Mouse (Mus musculus) liver, embryonic 11.5 days (tissue): ENCODE measurements around the gene Sncg. TPM values are rescaled to one million over a fixed set of nuclear protein-coding genes. Genes with fewer than 3 reads are reported as not detected.

ENCODE experiments used
- ATAC-seq: fragments of 200-750 bp; cut with Nextera tagmentation; replicated peaks from 2 replicates; pipeline ENCODE4 v1.8.0; 2017; ENCODE audit warnings: moderate number of reproducible peaks, mild to moderate bottlenecking, moderate TSS enrichment, moderate library complexity; ENCODE audit not compliant: low FRiP score
- DNase-seq: peaks from one replicate; pipeline ENCODE4 v3.0.0-alpha.2; 2017; ENCODE audit warnings: low spot score
- H3K27ac ChIP-seq: fragments of 300-500 bp; sonication (generic); 2 replicates; pipeline ENCODE4 v1.5.1; 2014; ENCODE audit warnings: mild to moderate bottlenecking, low read depth, low read length, control low read depth
- H3K27me3 ChIP-seq: fragments of 300-500 bp; sonication (generic); replicated peaks from 2 replicates; pipeline ENCODE4 v1.6.1; 2014; ENCODE audit warnings: low read length, mixed read lengths; ENCODE audit not compliant: control insufficient read depth, insufficient read depth
- H3K36me3 ChIP-seq: fragments of 300-500 bp; sonication (generic); 2 replicates; pipeline ENCODE4 v1.6.1; 2014; ENCODE audit warnings: mild to moderate bottlenecking, low read length, moderate library complexity, mixed read lengths; ENCODE audit not compliant: control insufficient read depth, insufficient read depth
- H3K4me1 ChIP-seq: fragments of 300-500 bp; sonication (generic); replicated peaks from 2 replicates; pipeline ENCODE4 v1.6.1; 2014; ENCODE audit warnings: low read length, mixed read lengths; ENCODE audit not compliant: control insufficient read depth, insufficient read depth
- H3K4me2 ChIP-seq: fragments of 300-500 bp; sonication (generic); 2 replicates; pipeline ENCODE4 v1.6.1; 2014; ENCODE audit warnings: mild to moderate bottlenecking, control low read depth, moderate library complexity
- H3K4me3 ChIP-seq: fragments of 300-500 bp; sonication (generic); 2 replicates; pipeline ENCODE4 v1.5.1; 2014; ENCODE audit warnings: low read depth, low read length, control low read depth
- H3K9ac ChIP-seq: fragments of 300-500 bp; sonication (generic); 2 replicates; pipeline ENCODE4 v1.6.1; 2014; ENCODE audit warnings: low read depth, low read length, control low read depth
- H3K9me3 ChIP-seq: fragments of 300-500 bp; sonication (generic); 2 replicates; pipeline ENCODE4 v1.6.1; 2016; ENCODE audit warnings: low read length, inconsistent platforms, mixed read lengths; ENCODE audit not compliant: control insufficient read depth
- WGBS: fragments of 180-500 bp; shearing (Covaris S2); extraction: QIAGEN DNeasy Blood & Tissue Kit; methylation state at CpG from one replicate; pipeline ENCODE4 v1.1.7; 2014; 5-methylcytosine and 5-hydroxymethylcytosine counted together
- polyA plus RNA-seq: library from polyadenylated mRNA; unstranded; fragments of >200 nt; fragmentation: Nextera tagmentation; extraction: Ambion mirVana; gene quantifications from 2 replicates; pipeline ENCODE4 v1.2.1, GENCODE M21; 2014

Sncg gene
- polyA plus RNA-seq, 1 experiment from 2014 or later, result 1.6 TPM

DNA sequence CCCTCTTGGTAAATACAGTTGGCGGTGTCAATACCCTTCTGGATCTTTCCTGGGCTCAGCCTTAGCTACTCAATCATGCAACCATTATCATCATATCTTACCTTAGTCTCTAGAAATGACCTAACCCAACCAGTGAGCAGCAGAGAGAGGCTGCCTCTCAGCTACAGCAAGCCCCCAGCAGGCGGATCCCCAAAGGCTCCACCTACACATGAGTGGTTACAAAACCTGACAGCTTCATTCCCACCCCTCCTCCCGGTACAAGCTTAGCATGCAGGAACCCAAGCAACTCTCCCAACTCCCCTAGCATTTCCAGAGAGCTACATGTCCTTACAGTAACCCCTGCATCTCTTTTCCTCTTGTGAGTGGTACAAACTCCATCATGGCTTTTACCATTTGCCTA lies 25.4 kb upstream of the Sncg start:
- Histone ChIP-seq H3K4me1 (no peaks in the 10 kb centered on the region), H3K36me3 (no peaks in the 10 kb centered on the region; the same call in 1 of the 2 replicates), H3K27ac (no peak overlapping the region), H3K27me3 (no peaks in the 10 kb centered on the region), H3K4me2 (no peak overlapping the region), H3K9me3 (no peaks in the 10 kb centered on the region), H3K9ac (no peak overlapping the region), H3K4me3 (no peak overlapping the region)
- 86% methylated on average over 3 of the region's 3 CpGs for WGBS
- no peak for DNase-seq
- no peak for ATAC-seq

- no peak overlapping the region for H3K9ac ChIP-seq
- ATAC-seq, result no peak
- 88% methylated on average over 6 of the region's 6 CpGs for WGBS
- no peaks in the 10 kb centered on the region for H3K9me3 ChIP-seq
- H3K4me1 ChIP-seq, result no peaks in the 10 kb centered on the region
- no peaks in the 10 kb centered on the region for H3K27me3 ChIP-seq
- no peaks in the 10 kb centered on the region; the same call in 1 of the 2 replicates for H3K36me3 ChIP-seq
- DNase-seq, result no peak
- H3K4me3 ChIP-seq, result no peak overlapping the region
- H3K4me2 ChIP-seq, result no peak overlapping the region
- H3K27ac ChIP-seq, result no peak overlapping the region
Observed at GRCm38 (mm10) chr14:34399301-34399700, 24.7 kb upstream of the Sncg start.

GRCm38 (mm10) chr14:34398901-34399300 lies 24.3 kb upstream of the Sncg start:
- H3K27ac ChIP-seq, result no peak overlapping the region
- DNase-seq, result no peak
- 87% methylated on average over 21 of the region's 21 CpGs for WGBS

GRCm38 (mm10) chr14:34397871-34398270 lies 23.3 kb upstream of the Sncg start:
- DNase-seq (no peak), ATAC-seq (no peak)
- H3K4me1 ChIP-seq, result no peaks in the 10 kb centered on the region
- no peaks in the 10 kb centered on the region for H3K9me3 ChIP-seq
- H3K9ac ChIP-seq, result no peak overlapping the region
- no peaks in the 10 kb centered on the region for H3K27me3 ChIP-seq
- H3K27ac ChIP-seq, result no peak overlapping the region
- H3K36me3 ChIP-seq, result no peaks in the 10 kb centered on the region; the same call in 1 of the 2 replicates
- 92% methylated on average over 5 of the region's 5 CpGs for WGBS
- H3K4me2 ChIP-seq, result no peak overlapping the region
- no peak overlapping the region for H3K4me3 ChIP-seq

More at GRCm38 (mm10) chr14:34398901-34399300, 24.3 kb upstream of the Sncg start:
- Histone ChIP-seq H3K4me1 (no peaks in the 10 kb centered on the region), H3K36me3 (no peaks in the 10 kb centered on the region; the same call in 1 of the 2 replicates), H3K9ac (no peak overlapping the region), H3K4me2 (no peak overlapping the region), H3K27me3 (no peaks in the 10 kb centered on the region), H3K4me3 (no peak overlapping the region), H3K9me3 (no peaks in the 10 kb centered on the region)
- ATAC-seq, result no peak

DNA sequence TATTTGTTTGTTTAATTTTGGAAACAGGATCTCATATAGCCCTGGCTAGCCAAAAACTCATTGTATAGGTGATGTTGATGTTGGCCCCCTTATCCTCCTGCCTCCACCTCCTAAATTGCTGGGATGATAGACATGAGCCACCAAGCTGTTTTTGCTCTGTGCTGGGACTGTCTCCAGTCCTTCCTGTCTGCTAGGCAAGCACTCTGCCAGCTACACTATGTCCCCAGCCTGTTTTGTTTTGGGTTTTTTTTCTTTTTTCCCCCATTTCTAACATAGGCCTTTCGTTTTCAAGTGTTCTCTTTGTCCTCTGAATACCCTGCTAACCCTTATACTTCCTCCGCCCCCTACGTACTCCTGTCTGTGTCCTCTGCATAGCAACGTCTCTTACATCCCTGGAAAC lies 18.7 kb upstream of the Sncg start:
- Histone ChIP-seq H3K4me3 (no peak overlapping the region), H3K9ac (no peak overlapping the region), H3K4me1 (no peaks in the 10 kb centered on the region), H3K27ac (no peak overlapping the region), H3K27me3 (no peaks in the 10 kb centered on the region), H3K36me3 (no peaks in the 10 kb centered on the region; the same call in 1 of the 2 replicates), H3K9me3 (0 out of 2 replicates have a peak, but pooled peaks cover 2% of the 10 kb centered on the region), H3K4me2 (no peak overlapping the region)
- ATAC-seq (no peak), DNase-seq (no peak)
- 78% methylated on average over 4 of the region's 4 CpGs for WGBS

DNA sequence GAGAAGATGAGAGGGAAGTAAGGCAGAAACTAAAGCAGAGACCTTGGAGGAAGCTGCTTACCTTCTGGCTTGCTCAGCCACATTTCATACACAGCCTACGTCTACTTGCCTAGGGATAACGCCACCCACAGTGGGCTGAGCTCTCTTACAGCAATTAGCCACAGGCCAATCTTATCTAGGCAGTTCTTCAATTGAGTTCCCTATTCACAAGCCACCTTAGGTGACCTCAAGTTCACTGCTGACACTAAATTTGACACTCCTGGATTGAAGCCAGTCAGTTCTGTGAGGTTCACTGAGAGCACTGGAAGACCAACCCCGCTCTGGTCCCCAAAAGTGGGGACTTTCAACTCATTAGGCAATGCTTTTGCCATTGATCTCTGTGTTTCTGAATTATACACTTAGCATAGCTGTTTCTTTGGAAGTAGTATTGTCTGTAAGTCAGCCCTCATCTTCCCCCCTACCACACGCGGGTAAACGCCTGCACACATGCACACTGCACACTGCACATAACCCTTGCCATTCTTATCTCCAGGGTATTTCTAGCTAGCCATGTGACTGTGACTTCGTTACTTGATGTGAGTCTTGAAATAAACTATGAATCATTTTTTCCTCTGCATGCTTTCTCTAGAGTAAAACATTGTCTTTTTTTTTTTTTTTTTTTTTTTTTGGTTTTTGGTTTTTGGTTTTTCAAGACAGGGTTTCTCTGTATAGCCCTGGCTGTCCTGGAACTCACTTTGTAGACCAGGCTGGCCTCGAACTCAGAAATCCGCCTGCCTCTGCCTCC lies 8.5 kb upstream of the Sncg start:
- 89% methylated on average over 9 of the region's 9 CpGs for WGBS
- Histone ChIP-seq H3K27me3 (no peaks in the 10 kb centered on the region), H3K27ac (no peak overlapping the region), H3K4me1 (no peaks in the 10 kb centered on the region), H3K9ac (no peak overlapping the region), H3K36me3 (no peaks in the 10 kb centered on the region), H3K9me3 (no peaks in the 10 kb centered on the region), H3K4me2 (no peak overlapping the region), H3K4me3 (no peak overlapping the region)
- DNase-seq, result no peak
- ATAC-seq, result no peak

DNA sequence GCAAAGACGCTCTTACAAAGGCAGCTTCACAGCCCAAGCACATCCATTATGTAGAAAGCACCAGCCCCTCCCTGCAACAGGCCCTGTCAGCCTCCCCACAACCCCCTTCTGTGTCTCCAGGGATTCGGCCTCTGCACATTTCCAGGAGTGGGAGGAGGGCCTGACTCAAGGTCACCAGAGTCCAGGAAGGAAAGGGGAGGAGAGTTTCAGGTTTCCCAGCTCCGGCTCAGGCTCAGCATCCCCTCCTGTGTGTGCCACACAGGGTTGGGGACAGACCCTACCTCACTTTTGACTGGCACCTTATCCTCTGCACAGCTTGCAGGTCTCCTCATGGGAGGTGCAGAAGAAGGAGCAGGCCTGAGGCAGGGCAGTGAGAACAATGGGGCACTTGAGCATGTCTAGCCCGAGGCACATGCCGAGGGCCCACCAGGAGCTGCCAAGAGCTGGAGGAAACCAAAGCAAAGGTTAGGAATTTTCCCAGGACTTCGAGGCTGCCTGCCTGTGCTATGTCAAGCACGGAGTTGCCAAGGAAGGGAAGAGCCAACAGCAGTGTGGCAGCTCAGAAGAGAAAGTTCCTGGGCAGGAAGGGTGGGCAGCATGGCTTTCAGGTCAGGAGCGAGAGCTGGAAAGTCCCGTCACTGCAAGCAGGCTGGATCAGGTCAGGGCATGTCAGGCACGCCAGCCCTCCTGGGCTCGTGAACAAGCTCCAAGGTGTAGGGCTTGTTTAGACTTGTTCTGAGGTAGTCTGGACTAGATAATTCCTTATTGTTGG lies 4.2 kb upstream of the Sncg start:
- Histone ChIP-seq H3K4me2 (no peak overlapping the region), H3K9ac (no peak overlapping the region), H3K27ac (no peak overlapping the region), H3K36me3 (no peaks in the 10 kb centered on the region), H3K4me1 (no peaks in the 10 kb centered on the region), H3K9me3 (no peaks in the 10 kb centered on the region), H3K27me3 (no peaks in the 10 kb centered on the region), H3K4me3 (no peak overlapping the region)
- DNase-seq (no peak), ATAC-seq (no peak)
- 62% methylated on average over 11 of the region's 11 CpGs for whole genome bisulfite sequencing

- H3K9ac ChIP-seq, result no peak overlapping the region
- no peaks in the 10 kb centered on the region for H3K36me3 ChIP-seq
- ATAC-seq, result no peak
- 52% methylated on average over 4 of the region's 4 CpGs for WGBS
- H3K27me3 ChIP-seq, result no peaks in the 10 kb centered on the region
- H3K4me3 ChIP-seq, result no peak overlapping the region
- no peaks in the 10 kb centered on the region for H3K9me3 ChIP-seq
- DNase-seq, result no peak
- H3K4me2 ChIP-seq, result peak overlapping the region; percentile 40
- no peaks in the 10 kb centered on the region for H3K4me1 ChIP-seq
- H3K27ac ChIP-seq, result no peak overlapping the region
Observed at GRCm38 (mm10) chr14:34377121-34377520, 2.5 kb upstream of the Sncg start.
